Mouse (Mus musculus): ENCODE measurements at regions not wholly inside any gene's neighbourhood (a gene's known extent, or its start where the extent isn't known, plus 50 kb on each side); places are given as distances from the start of the nearest gene placed in this dataset.

GRCm38 (mm10) chr14:90488301-90488700, 2017.1 kb upstream of the Pcdh20 start:
- no peak for DNase-seq

- no peak for DNase-seq
Measured at GRCm38 (mm10) chr14:90447971-90448370, 1976.8 kb upstream of the Pcdh20 start.

- DNase-seq = peak; percentile 28
Measured at GRCm38 (mm10) chr14:90432874-90433543, 1961.8 kb upstream of the Pcdh20 start.

GRCm38 (mm10) chr14:90412707-90413106, 1941.5 kb upstream of the Pcdh20 start:
- no peak for DNase-seq

GRCm38 (mm10) chr14:90406350-90406749, 1935.2 kb upstream of the Pcdh20 start:
- DNase-seq = no peak

GRCm38 (mm10) chr14:90405476-90405875, 1934.3 kb upstream of the Pcdh20 start:
- DNase-seq = no peak

GRCm38 (mm10) chr14:90367256-90367936, 1896.2 kb upstream of the Pcdh20 start:
- peak; percentile 27 for DNase-seq

GRCm38 (mm10) chr14:90334541-90334940, 1863.3 kb upstream of the Pcdh20 start:
- DNase-seq = no peak

GRCm38 (mm10) chr14:90295456-90295855, 1824.3 kb upstream of the Pcdh20 start:
- peak; percentile 5 for DNase-seq

- no peak for DNase-seq
Measured at GRCm38 (mm10) chr14:90246042-90246441, 1774.8 kb upstream of the Pcdh20 start.

GRCm38 (mm10) chr14:90232661-90233060, 1761.5 kb upstream of the Pcdh20 start:
- no peak for DNase-seq

GRCm38 (mm10) chr14:90200294-90200693, 1729.1 kb upstream of the Pcdh20 start:
- DNase-seq = no peak

- DNase-seq = no peak
Measured at GRCm38 (mm10) chr14:90197791-90198190, 1726.6 kb upstream of the Pcdh20 start.

- DNase-seq = no peak
Measured at GRCm38 (mm10) chr14:90172729-90173128, 1701.5 kb upstream of the Pcdh20 start.
